Mouse (Mus musculus): ENCODE measurements around the gene Limd1. TPM values are rescaled to one million over a fixed set of nuclear protein-coding genes. Genes with fewer than 3 reads are reported as not detected.
A peak's percentile ranks its signal among the peaks of the same experiment; 100 is the strongest.

The Limd1 gene
- total RNA-seq, 2 experiments from 2014 or later = 26.4 to 42.1 TPM

DNA sequence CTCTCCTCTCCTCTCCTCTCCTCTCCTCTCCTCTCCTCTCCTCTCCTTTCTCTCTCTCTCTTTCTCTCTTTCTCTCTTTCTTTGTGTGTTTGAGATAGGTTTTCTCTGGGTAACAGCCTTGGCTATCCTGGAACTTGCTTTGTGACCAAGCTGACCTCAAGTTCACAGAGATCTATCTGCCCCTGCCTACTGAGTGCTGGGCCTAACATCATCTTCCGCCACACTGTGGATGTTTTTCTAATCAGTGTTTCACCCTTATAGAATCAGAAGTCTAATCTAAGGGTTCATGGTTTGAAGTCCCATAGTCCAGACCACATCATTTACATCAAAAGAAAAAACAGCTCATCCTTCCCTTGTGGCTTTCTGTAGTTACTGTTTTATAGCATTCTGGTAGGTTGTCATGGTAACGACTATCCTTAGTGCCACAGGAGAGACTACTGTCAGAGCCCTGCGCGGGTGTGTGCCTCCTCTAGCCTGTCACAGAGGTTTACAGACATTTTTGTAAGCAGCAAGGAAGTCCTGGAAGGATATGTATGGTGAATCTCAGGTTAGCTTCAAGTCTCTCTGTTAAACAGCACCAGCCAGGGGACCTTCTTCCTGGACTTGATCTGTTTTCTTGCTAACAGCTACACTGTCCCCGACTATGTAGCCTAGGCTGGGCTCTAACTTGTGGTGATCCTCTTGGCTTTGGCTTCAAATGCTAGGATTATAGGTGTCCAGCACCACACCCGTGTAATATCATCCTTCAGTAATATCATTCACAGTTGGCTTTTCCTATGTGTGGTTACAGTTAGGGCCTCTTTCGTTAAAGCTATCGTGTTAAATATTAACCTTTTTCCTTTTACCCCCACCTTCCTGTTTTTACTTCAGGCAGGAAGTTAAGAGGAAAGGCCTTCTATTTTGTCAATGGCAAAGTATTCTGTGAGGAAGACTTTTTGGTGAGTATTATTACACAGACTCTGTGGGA lies 31.4 kb downstream of the Limd1 start:
- ATAC-seq (replicated peaks; ENCODE audit: low FRiP score, low TSS enrichment, poor library complexity, severe bottlenecking) = peak; percentile 71

DNA sequence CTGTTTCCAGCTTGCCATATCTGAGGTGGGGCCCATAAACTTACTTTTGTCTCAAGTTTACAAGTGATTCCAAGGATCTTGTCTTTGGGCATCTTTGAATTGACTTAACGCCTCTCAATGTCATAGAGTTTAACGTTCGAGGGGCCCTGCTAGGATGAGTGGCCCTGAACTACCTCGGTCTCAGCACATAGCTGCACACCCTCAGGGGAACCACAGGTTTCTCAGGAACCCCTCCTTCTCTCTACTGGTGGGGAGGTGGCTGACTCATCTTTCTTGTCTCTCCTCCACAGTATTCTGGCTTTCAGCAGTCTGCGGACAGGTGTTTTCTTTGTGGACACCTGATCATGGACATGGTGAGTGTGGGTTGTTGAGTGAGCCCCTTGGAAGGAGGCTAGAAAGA lies 32.4 kb downstream of the Limd1 start:
- no peak for ATAC-seq (replicated peaks; ENCODE audit: low FRiP score, low TSS enrichment, poor library complexity, severe bottlenecking)

DNA sequence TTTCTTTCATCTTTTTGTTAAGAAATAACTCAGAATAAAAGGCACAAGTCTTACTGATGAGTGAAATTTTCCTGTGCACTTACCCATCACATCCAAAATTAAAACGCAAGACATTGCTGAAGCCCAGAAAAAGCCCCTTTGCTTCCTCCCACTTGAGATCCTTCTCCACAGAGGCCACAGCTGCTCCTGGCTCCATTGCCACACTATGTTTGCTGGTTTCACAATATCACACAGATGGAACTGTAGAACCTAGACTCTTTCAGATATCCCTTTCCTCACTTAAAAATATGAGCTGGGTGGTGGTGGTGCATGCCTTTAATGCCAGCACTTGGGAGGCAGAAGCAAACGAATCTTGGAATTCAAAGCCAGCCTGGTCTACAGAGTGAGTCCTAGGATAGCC lies 34.0 kb downstream of the Limd1 start:
- no peak for ATAC-seq (replicated peaks; ENCODE audit: low FRiP score, low TSS enrichment, poor library complexity, severe bottlenecking)

- no peak for ATAC-seq (replicated peaks; ENCODE audit: low FRiP score, low TSS enrichment, poor library complexity, severe bottlenecking)
Measured at GRCm38 (mm10) chr9:123515087-123515486, 36.6 kb downstream of the Limd1 start.

DNA sequence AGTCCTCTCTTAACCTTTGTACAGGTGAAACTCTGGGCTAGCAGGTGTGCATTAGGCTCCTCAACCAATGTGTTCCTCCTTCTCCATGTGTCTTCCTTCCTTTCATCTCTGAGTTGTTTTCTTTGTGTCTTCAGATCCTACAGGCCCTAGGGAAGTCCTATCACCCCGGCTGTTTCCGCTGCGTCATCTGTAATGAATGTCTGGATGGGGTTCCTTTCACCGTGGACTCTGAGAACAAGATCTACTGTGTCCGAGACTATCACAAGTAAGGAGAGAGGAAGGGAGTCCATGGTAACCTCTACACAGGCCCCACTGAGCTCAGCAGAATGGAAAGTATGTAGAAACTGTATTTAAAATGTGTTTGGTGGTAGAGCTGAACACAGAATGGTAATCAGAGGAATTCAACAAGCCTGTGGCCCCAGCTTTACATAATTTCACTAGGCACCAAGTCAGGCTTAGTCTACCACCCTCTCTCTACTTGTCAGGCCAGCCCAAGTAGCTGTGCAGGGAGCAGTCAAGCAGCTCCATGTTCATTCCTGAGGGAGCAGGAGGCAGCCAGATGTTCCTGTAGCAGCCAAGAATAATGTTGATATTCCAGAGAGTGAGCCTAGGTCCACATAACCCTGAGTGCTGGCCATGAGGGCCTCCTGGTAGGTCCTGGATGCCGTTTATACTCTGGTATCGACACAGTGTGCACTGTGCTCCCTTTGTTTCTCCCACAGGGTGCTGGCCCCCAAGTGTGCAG lies 38.3 kb downstream of the Limd1 start:
- ATAC-seq (replicated peaks; ENCODE audit: low FRiP score, low TSS enrichment, poor library complexity, severe bottlenecking) = no peak

- 0 out of 2 replicates have a peak, but pooled peaks have one; percentile 10 for ATAC-seq (replicated peaks; ENCODE audit: low FRiP score, low TSS enrichment, poor library complexity, severe bottlenecking)
Measured at GRCm38 (mm10) chr9:123518969-123519894, 40.7 kb downstream of the Limd1 start.

DNA sequence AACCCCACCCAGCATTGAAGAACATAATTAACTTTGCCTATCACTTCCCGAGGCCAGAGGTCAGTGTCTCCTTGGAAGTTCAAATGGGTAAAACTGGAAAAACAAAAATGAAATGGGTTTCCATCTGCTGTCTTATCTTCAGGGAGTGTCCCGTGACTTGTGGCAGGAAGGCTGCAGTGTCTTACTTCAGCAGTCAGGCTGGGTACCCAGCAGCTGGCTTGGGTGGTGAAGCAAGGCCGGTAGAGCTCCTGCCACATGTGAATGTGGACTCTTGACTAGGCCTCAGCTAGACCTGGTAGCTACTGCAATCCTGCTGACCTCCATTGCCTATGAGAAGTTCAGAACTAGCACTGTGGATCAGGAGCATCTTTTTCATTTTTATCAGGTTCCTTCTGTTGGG lies 42.2 kb downstream of the Limd1 start:
- no peak for ATAC-seq (replicated peaks; ENCODE audit: low FRiP score, low TSS enrichment, poor library complexity, severe bottlenecking)

- ATAC-seq (replicated peaks; ENCODE audit: low FRiP score, low TSS enrichment, poor library complexity, severe bottlenecking) = no peak
Measured at GRCm38 (mm10) chr9:123523676-123524075, 45.2 kb downstream of the Limd1 start.

- no peak for ATAC-seq (replicated peaks; ENCODE audit: low FRiP score, low TSS enrichment, poor library complexity, severe bottlenecking)
Measured at GRCm38 (mm10) chr9:123525095-123525494, 46.6 kb downstream of the Limd1 start.

GRCm38 (mm10) chr9:123526502-123526901 lies 48.0 kb downstream of the Limd1 start:
- ATAC-seq (replicated peaks; ENCODE audit: low FRiP score, low TSS enrichment, poor library complexity, severe bottlenecking) = no peak

GRCm38 (mm10) chr9:123528087-123528925 lies 49.8 kb downstream of the Limd1 start:
- 0 out of 2 replicates have a peak, but pooled peaks have one; percentile 0 for ATAC-seq (replicated peaks; ENCODE audit: low FRiP score, low TSS enrichment, poor library complexity, severe bottlenecking)

DNA sequence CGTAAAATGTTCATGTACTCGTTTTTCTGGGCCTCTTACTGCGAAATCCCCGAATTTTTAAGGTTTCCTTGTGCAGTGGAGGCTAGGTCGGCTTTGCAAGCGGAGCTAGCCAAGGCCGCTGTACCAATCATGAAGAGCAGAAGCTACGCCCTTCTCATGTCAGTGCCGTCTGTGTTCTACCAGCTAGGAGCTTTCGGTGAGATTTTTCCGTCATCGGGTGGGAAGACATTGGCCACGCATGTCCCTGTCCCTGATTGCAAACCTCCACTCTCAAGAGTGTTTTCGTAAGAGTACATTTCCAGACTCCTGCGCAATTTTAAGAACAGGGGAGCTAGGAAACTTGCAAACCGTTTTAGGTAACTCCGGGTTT lies 50.4 kb downstream of the Limd1 start:
- ATAC-seq (replicated peaks; ENCODE audit: low FRiP score, low TSS enrichment, poor library complexity, severe bottlenecking) = peak; percentile 47

- ATAC-seq (replicated peaks; ENCODE audit: low FRiP score, low TSS enrichment, poor library complexity, severe bottlenecking) = peak; percentile 94
Measured at GRCm38 (mm10) chr9:123529392-123530157, 51.1 kb downstream of the Limd1 start, which contains the start of gene Sacm1l. TSS of gene Sacm1l (plus strand) at chr9:123529759.

DNA sequence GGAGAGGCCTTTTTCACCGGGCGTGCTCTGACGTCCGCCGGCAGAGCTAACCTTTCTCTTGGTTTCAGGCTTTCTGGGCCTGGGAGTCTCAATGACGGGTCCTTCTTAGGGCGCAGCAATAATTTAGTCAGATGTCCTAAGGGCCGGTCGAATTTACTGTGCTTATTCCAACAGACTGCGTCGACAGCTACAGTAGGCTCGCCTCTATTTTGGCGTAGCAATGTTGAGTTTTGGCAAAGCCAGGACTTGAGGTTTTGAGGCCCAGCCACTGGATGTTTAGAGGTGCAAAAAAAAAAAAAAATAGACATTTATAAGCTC lies 51.6 kb downstream of the Limd1 start:
- no peak for ATAC-seq (replicated peaks; ENCODE audit: low FRiP score, low TSS enrichment, poor library complexity, severe bottlenecking)

- no peak for ATAC-seq (replicated peaks; ENCODE audit: low FRiP score, low TSS enrichment, poor library complexity, severe bottlenecking)
Measured at GRCm38 (mm10) chr9:123530566-123531130, 52.1 kb downstream of the Limd1 start.

DNA sequence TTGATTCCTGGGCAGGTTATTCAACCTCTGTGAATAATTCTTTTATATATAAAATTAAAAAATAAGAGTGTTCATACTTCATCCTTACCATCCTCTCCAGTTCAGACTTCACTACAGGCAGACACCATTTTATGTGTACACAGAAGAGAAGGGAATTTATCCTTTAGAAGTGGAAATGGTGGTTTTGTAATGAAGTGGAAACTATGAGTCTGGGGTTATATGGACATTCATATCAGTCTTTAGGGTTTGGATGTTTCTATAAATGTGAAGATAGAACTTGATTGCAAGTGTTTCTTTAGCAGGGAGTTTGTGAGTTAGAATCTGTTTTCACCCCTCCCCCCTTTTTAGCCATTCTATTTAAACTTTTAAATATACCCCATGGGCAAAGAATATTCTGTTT lies 52.7 kb downstream of the Limd1 start:
- no peak for ATAC-seq (replicated peaks; ENCODE audit: low FRiP score, low TSS enrichment, poor library complexity, severe bottlenecking)

DNA sequence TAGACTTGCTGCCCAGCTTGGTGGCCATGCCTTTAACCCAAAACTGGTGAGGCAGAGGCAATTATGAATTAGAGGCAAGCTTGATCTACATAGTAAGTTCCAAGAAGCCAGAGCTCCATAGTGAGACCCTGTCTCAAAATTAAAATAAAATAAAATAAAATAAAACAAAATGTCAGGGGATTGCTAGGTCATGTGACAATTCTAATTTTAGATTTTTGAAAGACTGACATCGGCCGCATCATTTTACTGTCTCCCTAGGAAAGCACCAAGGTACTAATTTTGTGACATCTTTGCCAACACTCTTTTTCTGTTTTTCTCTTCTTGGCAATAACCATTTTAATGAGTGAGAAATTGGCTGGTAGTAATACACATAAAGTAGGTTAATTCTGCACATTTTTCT lies 58.1 kb downstream of the Limd1 start:
- no peak for ATAC-seq (replicated peaks; ENCODE audit: low FRiP score, low TSS enrichment, poor library complexity, severe bottlenecking)

DNA sequence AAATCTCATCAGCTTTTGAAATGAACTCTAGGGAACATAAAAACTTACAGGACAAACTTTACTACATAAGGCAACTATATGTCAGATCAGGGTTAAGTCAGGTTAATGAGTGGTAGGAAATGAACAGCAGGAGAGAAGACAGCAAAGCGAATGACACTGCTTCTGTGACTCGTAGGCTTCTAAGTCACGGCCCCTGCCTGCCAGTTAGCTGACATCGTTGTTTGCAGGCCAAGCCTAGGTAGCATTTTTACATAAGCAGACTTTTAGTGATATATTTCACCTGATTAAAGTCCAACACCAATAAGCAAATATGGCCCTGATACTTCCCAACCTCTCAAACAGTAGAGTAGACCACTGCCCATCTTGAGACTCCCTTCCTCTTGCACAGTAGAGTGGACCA lies 59.7 kb downstream of the Limd1 start:
- ATAC-seq (replicated peaks; ENCODE audit: low FRiP score, low TSS enrichment, poor library complexity, severe bottlenecking) = no peak

All from megakaryocyte-erythroid progenitor cell, adult 5-6 weeks (primary cell).